Mouse (Mus musculus) embryonic facial prominence, embryonic 11.5 days (tissue): ENCODE results near the gene Kpnb1. TPM values are rescaled to one million over a fixed set of nuclear protein-coding genes. Genes with fewer than 3 reads are reported as not detected.

Source experiments
- ATAC-seq: fragments of 200-750 bp; cut with Nextera tagmentation; replicated peaks from 2 replicates; pipeline ENCODE4 v1.8.0; 2017; ENCODE audit warnings: low read depth; ENCODE audit not compliant: insufficient number of reproducible peaks, low FRiP score, low TSS enrichment
- DNase-seq: peaks from one replicate; pipeline ENCODE4 v3.0.0-alpha.2; 2015; ENCODE audit warnings: low spot score
- H3K27ac ChIP-seq: fragments of 300-500 bp; sonication (generic); replicated peaks from 2 replicates; pipeline ENCODE4 v1.5.1; 2014; ENCODE audit warnings: mild to moderate bottlenecking, low read depth, low read length, control low read depth
- H3K27me3 ChIP-seq: fragments of 300-500 bp; sonication (generic); 2 replicates; pipeline ENCODE4 v1.6.1; 2014; ENCODE audit warnings: mild to moderate bottlenecking, low read length, moderate library complexity, mixed read lengths; ENCODE audit not compliant: control insufficient read depth, insufficient read depth
- H3K36me3 ChIP-seq: fragments of 300-500 bp; sonication (generic); replicated peaks from 2 replicates; pipeline ENCODE4 v1.6.1; 2014; ENCODE audit warnings: low read depth, mild to moderate bottlenecking, low read length, moderate library complexity, mixed read lengths; ENCODE audit not compliant: control insufficient read depth, insufficient read depth
- H3K4me1 ChIP-seq: fragments of 300-500 bp; sonication (generic); 2 replicates; pipeline ENCODE4 v1.6.1; 2014; ENCODE audit warnings: low read length, mixed read lengths; ENCODE audit not compliant: control insufficient read depth, insufficient read depth
- H3K4me2 ChIP-seq: fragments of 300-500 bp; sonication (generic); 2 replicates; pipeline ENCODE4 v1.6.1; 2014; ENCODE audit warnings: low read depth, mild to moderate bottlenecking, control low read depth, low read length, moderate library complexity
- H3K4me3 ChIP-seq: fragments of 300-500 bp; sonication (generic); 2 replicates; pipeline ENCODE4 v1.5.1; 2014; ENCODE audit warnings: low read depth, low read length, control low read depth
- H3K9ac ChIP-seq: fragments of 300-500 bp; sonication (generic); replicated peaks from 2 replicates; pipeline ENCODE4 v1.6.1; 2014; ENCODE audit warnings: mild to moderate bottlenecking, control low read depth, low read length
- H3K9me3 ChIP-seq: fragments of 300-500 bp; sonication (generic); replicated peaks from 2 replicates; pipeline ENCODE4 v1.6.1; 2016; ENCODE audit warnings: mild to moderate bottlenecking, low read length, inconsistent platforms, mixed read lengths; ENCODE audit not compliant: control insufficient read depth
- WGBS: fragments of 180-500 bp; shearing (Covaris S2); extraction: QIAGEN DNeasy Blood & Tissue Kit; methylation state at CpG from one replicate; pipeline ENCODE4 v1.1.7; 2014; 5-methylcytosine and 5-hydroxymethylcytosine counted together
- microRNA-seq: library from miRNA; unstranded; fragments of <30 nt; microRNA quantifications from one replicate; pipeline ENCODE4, GENCODE M21; 2016; ENCODE audit warnings: borderline number of aligned reads
- polyA plus RNA-seq: library from polyadenylated mRNA; unstranded; fragments of >200 nt; fragmentation: Nextera tagmentation; extraction: Ambion mirVana; gene quantifications from 2 replicates; pipeline ENCODE4 v1.2.1, GENCODE M21; 2014

Kpnb1 gene
- polyA plus RNA-seq, 1 experiment from 2014 or later = 103 TPM

GRCm38 (mm10) chr11:97112519-97113125 is 75.1 kb downstream of the Kpnb1 start:
- Histone ChIP-seq H3K4me1 (peaks cover 9% of the 10 kb centered on the region), H3K9me3 (no peaks in the 10 kb centered on the region), H3K27ac (no peak overlapping the region), H3K27me3 (peaks cover 40% of the 10 kb centered on the region), H3K4me3 (no peak overlapping the region), H3K36me3 (no peaks in the 10 kb centered on the region), H3K4me2 (no peak overlapping the region), H3K9ac (no peak overlapping the region)
- ATAC-seq = no peak
- 79% methylated on average over 9 of the region's 9 CpGs for WGBS
- DNase-seq = no peak

Small RNAs within 50 kb of the gene (microRNA-seq; reads per million reads assigned to microRNA genes)
- gene Mir7235 = not detected

Other genes starting within 250 kb of the Kpnb1 start
- 26.7 and 29.0 TPM in 2 replicates for gene Pnpo, start 243.9 kb downstream of the Kpnb1 start, polyA plus RNA-seq
- 15.8 and 18.3 TPM in 2 replicates for gene Sp2, start 204.9 kb downstream of the Kpnb1 start, polyA plus RNA-seq
- 0.29 and 0.45 TPM in 2 replicates for gene Sp6, start 174.5 kb downstream of the Kpnb1 start, polyA plus RNA-seq
- gene Scrn2, start 157.9 kb downstream of the Kpnb1 start, polyA plus RNA-seq = 20.4 and 26.0 TPM in 2 replicates
- gene Lrrc46, start 146.5 kb downstream of the Kpnb1 start, polyA plus RNA-seq = 1.1 and 1.3 TPM in 2 replicates
- gene Mrpl10, start 146.3 kb downstream of the Kpnb1 start, polyA plus RNA-seq = 85.7 and 91.2 TPM in 2 replicates
- 4.3 and 5.8 TPM in 2 replicates for gene Osbpl7, start 137.3 kb downstream of the Kpnb1 start, polyA plus RNA-seq
- not detected in 2 replicates for gene Tbx21, start 72.5 kb downstream of the Kpnb1 start, polyA plus RNA-seq
- gene Tbkbp1, start 36.4 kb downstream of the Kpnb1 start, polyA plus RNA-seq = 3.3 and 4.8 TPM in 2 replicates
- 70.3 and 75.1 TPM in 2 replicates for gene Npepps, start 92.8 kb upstream of the Kpnb1 start, polyA plus RNA-seq
- 57.2 and 61.3 TPM in 2 replicates for gene Mrpl45, start 127.8 kb upstream of the Kpnb1 start, polyA plus RNA-seq
- gene Gpr179, start 164.2 kb upstream of the Kpnb1 start, polyA plus RNA-seq = 0.01 and 0.04 TPM in 2 replicates
- 2.4 and 2.8 TPM in 2 replicates for gene Socs7, start 174.7 kb upstream of the Kpnb1 start, polyA plus RNA-seq
- 3.1 and 4.2 TPM in 2 replicates for gene Arhgap23, start 227.7 kb upstream of the Kpnb1 start, polyA plus RNA-seq